ENCODE assay signal across 10 mouse cellular contexts in the genomic region with DNA sequence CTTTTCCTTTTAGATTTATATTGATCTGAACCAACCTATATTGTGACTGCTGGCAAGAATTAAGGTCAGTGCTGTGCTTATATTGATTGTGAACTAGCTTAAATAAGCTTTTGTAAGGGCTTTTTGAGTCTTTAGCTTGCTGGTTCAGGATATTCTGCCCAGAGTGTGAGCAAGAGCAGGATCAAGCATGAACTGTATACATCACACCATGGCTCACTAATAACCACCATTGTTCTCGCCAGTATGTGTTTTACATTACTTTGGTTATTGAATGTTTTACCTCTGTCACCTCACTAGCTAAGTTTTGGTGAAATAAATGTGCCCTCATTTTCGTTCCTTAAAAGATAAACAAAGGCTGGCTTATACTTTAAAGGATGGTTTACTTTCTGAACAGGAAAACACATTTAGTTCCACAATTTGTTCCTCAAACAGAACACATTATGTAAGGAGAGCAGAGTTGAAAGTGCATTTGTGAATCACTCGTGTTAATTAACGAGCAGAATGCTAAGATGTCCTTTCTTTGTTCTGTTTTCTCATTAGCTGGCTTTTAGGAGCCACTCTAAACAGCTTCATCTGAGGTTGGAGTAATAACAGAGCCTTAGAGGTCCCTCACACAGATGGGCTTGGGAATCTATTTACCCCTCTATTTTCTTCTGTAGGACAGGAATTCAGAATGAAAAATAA.
DNase-seq lines count a peak whose midpoint lies in the region; ATAC-seq lines count a peak whose summit lies in the region.
"Had no signal": no experiment of that assay in that cellular context is flagged by ENCODE, and none has a peak within 500 bp of the region (broad histone marks: within the 10 kb centered on the region; RNA-seq: fewer than 3 reads in every experiment).

No protein-coding gene starts in this region.

- peak; percentile 79 for DNase-seq in Muller cell, postnatal 12 days (ENCODE audit: inconsistent ontology term)
- peak; percentile 4 for DNase-seq in kidney, postnatal 14 days
- DNase-seq in heart, adult 9 months (ENCODE audit: low spot score in 2 of 2) = no peak
- DNase-seq in right cerebral cortex, postnatal 14 days = no peak
- DNase-seq in left cerebral cortex, postnatal 10 days (ENCODE audit: extremely low spot score in 1 of 2, low spot score in 2 of 2) = no peak

- intact Hi-C loops in left cerebral cortex, postnatal 10 days (cut with DNase I) = no loop called here

- H3K9ac ChIP-seq in forebrain, embryonic 12.5 days = no peak overlapping the region
- H3K9ac ChIP-seq in midbrain, embryonic 15.5 days = no peak overlapping the region
- H3K9ac ChIP-seq: heart, embryonic 13.5 days; limb, embryonic 15.5 days had no signal

- no peak overlapping the region for H3K4me3 ChIP-seq in forebrain, embryonic 12.5 days (replicated peaks)
- H3K4me3 ChIP-seq in midbrain, embryonic 15.5 days = no peak overlapping the region
- H3K4me3 ChIP-seq: heart, embryonic 13.5 days; limb, embryonic 15.5 days had no signal

- peak overlapping the region; percentile 78 for H3K27ac ChIP-seq in forebrain, embryonic 12.5 days
- H3K27ac ChIP-seq in midbrain, embryonic 15.5 days = peak overlapping the region; percentile 45
- H3K27ac ChIP-seq: heart, embryonic 13.5 days; limb, embryonic 15.5 days had no signal

- no peaks in the 10 kb centered on the region for H3K27me3 ChIP-seq in forebrain, embryonic 12.5 days
- no peaks in the 10 kb centered on the region for H3K27me3 ChIP-seq in midbrain, embryonic 15.5 days (replicated peaks)
- H3K27me3 ChIP-seq: heart, embryonic 13.5 days; limb, embryonic 15.5 days had no signal

- H3K36me3 ChIP-seq in forebrain, embryonic 12.5 days (replicated peaks) = peaks cover 11% of the 10 kb centered on the region
- H3K36me3 ChIP-seq in midbrain, embryonic 15.5 days (replicated peaks) = peaks cover 4% of the 10 kb centered on the region; the same call in 1 of the 2 replicates
- H3K36me3 ChIP-seq: heart, embryonic 13.5 days; limb, embryonic 15.5 days had no signal

- ATAC-seq in forebrain, embryonic 12.5 days (ENCODE audit: low FRiP score) = peak; percentile 71
- ATAC-seq in midbrain, embryonic 15.5 days (replicated peaks) = 0 out of 2 replicates have a peak, but pooled peaks have one; percentile 23
- ATAC-seq: activated CD4-positive, CD25-positive, alpha-beta regulatory T cell, adult 4 months had no signal

- H3K9me3 ChIP-seq in forebrain, embryonic 12.5 days = no peaks in the 10 kb centered on the region
- no peaks in the 10 kb centered on the region for H3K9me3 ChIP-seq in midbrain, embryonic 15.5 days
- H3K9me3 ChIP-seq: heart, embryonic 13.5 days; limb, embryonic 15.5 days had no signal

- WGBS in forebrain, embryonic 12.5 days = 11% methylated on average over 4 of the region's 4 CpGs
- 41% methylated on average over 4 of the region's 4 CpGs for WGBS in midbrain, embryonic 15.5 days

- H3K4me1 ChIP-seq in forebrain, embryonic 12.5 days = peaks cover 34% of the 10 kb centered on the region
- H3K4me1 ChIP-seq in midbrain, embryonic 15.5 days = peaks cover 16% of the 10 kb centered on the region
- H3K4me1 ChIP-seq: heart, embryonic 13.5 days; limb, embryonic 15.5 days had no signal

- no peak overlapping the region for H3K4me2 ChIP-seq in forebrain, embryonic 12.5 days
- no peak overlapping the region for H3K4me2 ChIP-seq in midbrain, embryonic 15.5 days
- H3K4me2 ChIP-seq: heart, embryonic 13.5 days; limb, embryonic 15.5 days had no signal

Comparison
In these comparisons a context has a peak if more than half of its experiments do, and no peak if none do; other contexts are left out.
1. DNase-seq: peak in Muller cell, postnatal 12 days (single experiment) and kidney, postnatal 14 days (single experiment); none in heart, adult 9 months (0 of 2), right cerebral cortex, postnatal 14 days (single experiment) and left cerebral cortex, postnatal 10 days (0 of 2).